Mouse (Mus musculus) limb, embryonic 12.5 days (tissue): ENCODE measurements around the gene Arid3a. TPM values are rescaled to one million over a fixed set of nuclear protein-coding genes. Genes with fewer than 3 reads are reported as not detected.
A peak's percentile ranks its signal among the peaks of the same experiment; 100 is the strongest.

Experiments
- ATAC-seq: fragments of 200-750 bp; cut with Nextera tagmentation; 2 replicates; pipeline ENCODE4 v1.8.0; 2017; ENCODE audit warnings: low read depth, moderate TSS enrichment; ENCODE audit not compliant: insufficient number of reproducible peaks, insufficient read depth, low FRiP score, low TSS enrichment
- H3K27ac ChIP-seq: fragments of 300-500 bp; sonication (generic); 2 replicates; pipeline ENCODE4 v1.5.1; 2016; ENCODE audit warnings: mild to moderate bottlenecking, moderate library complexity
- H3K27me3 ChIP-seq: fragments of 300-500 bp; sonication (generic); 2 replicates; pipeline ENCODE4 v1.6.1; 2016; ENCODE audit warnings: mild to moderate bottlenecking, moderate library complexity
- H3K36me3 ChIP-seq: fragments of 300-500 bp; sonication (generic); 2 replicates; pipeline ENCODE4 v1.6.1; 2016; ENCODE audit warnings: mild to moderate bottlenecking, moderate library complexity
- H3K4me1 ChIP-seq: fragments of 300-500 bp; sonication (generic); replicated peaks from 2 replicates; pipeline ENCODE4 v1.6.1; 2016
- H3K4me2 ChIP-seq: fragments of 300-500 bp; sonication (generic); 2 replicates; pipeline ENCODE4 v1.6.1; 2016; ENCODE audit warnings: mild to moderate bottlenecking, moderate library complexity
- H3K4me3 ChIP-seq: fragments of 300-500 bp; sonication (generic); replicated peaks from 2 replicates; pipeline ENCODE4 v1.5.1; 2016; ENCODE audit warnings: mild to moderate bottlenecking
- H3K9ac ChIP-seq: fragments of 300-500 bp; sonication (generic); replicated peaks from 2 replicates; pipeline ENCODE4 v1.6.1; 2016; ENCODE audit warnings: mild to moderate bottlenecking, moderate library complexity
- H3K9me3 ChIP-seq: fragments of 300-500 bp; sonication (generic); 2 replicates; pipeline ENCODE4 v1.6.1; 2016; ENCODE audit warnings: mild to moderate bottlenecking, moderate library complexity
- WGBS: fragments of 180-500 bp; shearing (Covaris S2); methylation state at CpG from one replicate; pipeline ENCODE4 v1.1.7; 2016; 5-methylcytosine and 5-hydroxymethylcytosine counted together
- polyA plus RNA-seq: library from polyadenylated mRNA; unstranded; fragments of >200 nt; fragmentation: Nextera tagmentation; extraction: Ambion mirVana; gene quantifications from 2 replicates; pipeline ENCODE4 v1.2.1, GENCODE M21; 2016

Arid3a gene
- polyA plus RNA-seq, 1 experiment from 2014 or later: 8.6 TPM

GRCm38 (mm10) chr10:79936911-79937441 is 10.1 kb downstream of the Arid3a start:
- H3K27me3 ChIP-seq: no peaks in the 10 kb centered on the region
- no peaks in the 10 kb centered on the region for H3K9me3 ChIP-seq
- ATAC-seq: no peak
- no peak overlapping the region for H3K4me2 ChIP-seq
- no peak overlapping the region for H3K4me3 ChIP-seq
- 81% methylated on average over 27 of the region's 27 CpGs for WGBS
- peaks cover 69% of the 10 kb centered on the region for H3K4me1 ChIP-seq
- no peak overlapping the region; the same call in 1 of the 2 replicates for H3K9ac ChIP-seq
- H3K36me3 ChIP-seq: peaks cover 95% of the 10 kb centered on the region
- H3K27ac ChIP-seq: peak overlapping the region; percentile 26

- no peak for ATAC-seq
- Histone ChIP-seq H3K27me3 (no peaks in the 10 kb centered on the region), H3K36me3 (peaks cover 92% of the 10 kb centered on the region), H3K9ac (no peak overlapping the region), H3K27ac (0 out of 2 replicates have a peak overlapping the region, but pooled peaks have one; percentile 35), H3K4me2 (no peak overlapping the region), H3K9me3 (no peaks in the 10 kb centered on the region), H3K4me3 (no peak overlapping the region), H3K4me1 (peaks cover 62% of the 10 kb centered on the region)
- 67% methylated on average over 11 of the region's 11 CpGs for WGBS
These were observed 11.1 kb downstream of the Arid3a start for GRCm38 (mm10) chr10:79937775-79938526.

- H3K27ac ChIP-seq: no peak overlapping the region
- no peak overlapping the region for H3K4me2 ChIP-seq
- no peak overlapping the region for H3K4me3 ChIP-seq
- ATAC-seq: no peak
- no peak overlapping the region for H3K9ac ChIP-seq
- WGBS: 53% methylated on average over 7 of the region's 7 CpGs
- H3K27me3 ChIP-seq: no peaks in the 10 kb centered on the region
- H3K36me3 ChIP-seq: peaks cover 76% of the 10 kb centered on the region
- no peaks in the 10 kb centered on the region for H3K9me3 ChIP-seq
- H3K4me1 ChIP-seq: peaks cover 63% of the 10 kb centered on the region
These were observed 13.9 kb downstream of the Arid3a start for GRCm38 (mm10) chr10:79940749-79941148.

- Histone ChIP-seq H3K4me3 (no peak overlapping the region), H3K27ac (peak overlapping the region; percentile 89; the same call in 1 of the 2 replicates), H3K4me1 (peaks cover 57% of the 10 kb centered on the region), H3K27me3 (no peaks in the 10 kb centered on the region), H3K4me2 (no peak overlapping the region), H3K9me3 (no peaks in the 10 kb centered on the region), H3K9ac (no peak overlapping the region), H3K36me3 (peaks cover 71% of the 10 kb centered on the region)
- no peak for ATAC-seq
- 97% methylated on average over 1 of the region's 1 CpGs for WGBS
These were observed 16.1 kb downstream of the Arid3a start for GRCm38 (mm10) chr10:79942988-79943387.

- ATAC-seq: no peak
- peak overlapping the region; percentile 89; the same call in 1 of the 2 replicates for H3K27ac ChIP-seq
- H3K4me2 ChIP-seq: no peak overlapping the region
- no peak overlapping the region for H3K4me3 ChIP-seq
- 0 out of 2 replicates have a peak overlapping the region, but pooled peaks have one; percentile 24 for H3K9ac ChIP-seq
- H3K9me3 ChIP-seq: no peaks in the 10 kb centered on the region
- peaks cover 53% of the 10 kb centered on the region for H3K4me1 ChIP-seq
- 65% methylated on average over 9 of the region's 9 CpGs for WGBS
- H3K27me3 ChIP-seq: no peaks in the 10 kb centered on the region
- H3K36me3 ChIP-seq: peaks cover 70% of the 10 kb centered on the region
These were observed 16.6 kb downstream of the Arid3a start for GRCm38 (mm10) chr10:79943471-79943901.

GRCm38 (mm10) chr10:79945507-79946234 is 18.8 kb downstream of the Arid3a start:
- ATAC-seq: no peak
- H3K27me3 ChIP-seq: no peaks in the 10 kb centered on the region
- peak overlapping the region; percentile 89 for H3K27ac ChIP-seq
- 13% methylated on average over 16 of the region's 16 CpGs for WGBS
- H3K9ac ChIP-seq: peak overlapping the region; percentile 46; the same call in 1 of the 2 replicates
- peak overlapping the region; percentile 27; the same call in 1 of the 2 replicates for H3K4me2 ChIP-seq
- H3K36me3 ChIP-seq: peaks cover 74% of the 10 kb centered on the region
- H3K4me1 ChIP-seq: peaks cover 43% of the 10 kb centered on the region
- H3K4me3 ChIP-seq: no peak overlapping the region
- H3K9me3 ChIP-seq: no peaks in the 10 kb centered on the region

- ATAC-seq: peak; percentile 37; the same call in 1 of the 2 replicates
- Histone ChIP-seq H3K4me1 (peaks cover 43% of the 10 kb centered on the region), H3K36me3 (peaks cover 74% of the 10 kb centered on the region), H3K9me3 (no peaks in the 10 kb centered on the region), H3K27ac (peak overlapping the region; percentile 89), H3K4me3 (no peak overlapping the region), H3K27me3 (no peaks in the 10 kb centered on the region), H3K9ac (peak overlapping the region; percentile 34; the same call in 1 of the 2 replicates), H3K4me2 (peak overlapping the region; percentile 24)
- WGBS: 16% methylated on average over 7 of the region's 7 CpGs
These were observed 20.0 kb downstream of the Arid3a start for GRCm38 (mm10) chr10:79946752-79947322.

- no peak overlapping the region for H3K4me2 ChIP-seq
- 70% methylated on average over 6 of the region's 6 CpGs for WGBS
These were observed 20.7 kb downstream of the Arid3a start for GRCm38 (mm10) chr10:79947502-79947901.

GRCm38 (mm10) chr10:79949873-79950272 is 23.0 kb downstream of the Arid3a start:
- H3K36me3 ChIP-seq: peaks cover 74% of the 10 kb centered on the region
- ATAC-seq: no peak
- H3K27me3 ChIP-seq: no peaks in the 10 kb centered on the region
- no peak overlapping the region for H3K9ac ChIP-seq
- H3K9me3 ChIP-seq: no peaks in the 10 kb centered on the region
- H3K4me3 ChIP-seq: no peak overlapping the region
- peaks cover 24% of the 10 kb centered on the region for H3K4me1 ChIP-seq
- H3K27ac ChIP-seq: no peak overlapping the region
- no peak overlapping the region for H3K4me2 ChIP-seq
- 86% methylated on average over 4 of the region's 4 CpGs for WGBS

More at GRCm38 (mm10) chr10:79947502-79947901, 20.7 kb downstream of the Arid3a start:
- Histone ChIP-seq H3K9me3 (no peaks in the 10 kb centered on the region), H3K9ac (no peak overlapping the region), H3K4me3 (no peak overlapping the region), H3K4me1 (peaks cover 43% of the 10 kb centered on the region), H3K36me3 (peaks cover 70% of the 10 kb centered on the region), H3K27me3 (no peaks in the 10 kb centered on the region), H3K27ac (peak overlapping the region; percentile 89; the same call in 1 of the 2 replicates)
- no peak for ATAC-seq

GRCm38 (mm10) chr10:79950661-79951060 is 23.8 kb downstream of the Arid3a start:
- Histone ChIP-seq H3K4me3 (no peak overlapping the region), H3K4me1 (peaks cover 23% of the 10 kb centered on the region), H3K9ac (no peak overlapping the region), H3K36me3 (peaks cover 69% of the 10 kb centered on the region), H3K27ac (no peak overlapping the region), H3K4me2 (no peak overlapping the region), H3K27me3 (no peaks in the 10 kb centered on the region), H3K9me3 (no peaks in the 10 kb centered on the region)
- no peak for ATAC-seq
- WGBS: 84% methylated on average over 18 of the region's 18 CpGs

- no peak for ATAC-seq
- H3K4me1 ChIP-seq: peaks cover 22% of the 10 kb centered on the region
- H3K27ac ChIP-seq: peak overlapping the region; percentile 69
- H3K9ac ChIP-seq: no peak overlapping the region
- H3K4me2 ChIP-seq: no peak overlapping the region
- no peak overlapping the region for H3K4me3 ChIP-seq
- peaks cover 44% of the 10 kb centered on the region for H3K36me3 ChIP-seq
- no peaks in the 10 kb centered on the region for H3K9me3 ChIP-seq
- no peaks in the 10 kb centered on the region for H3K27me3 ChIP-seq
- WGBS: 92% methylated on average over 6 of the region's 6 CpGs
These were observed 27.1 kb downstream of the Arid3a start for GRCm38 (mm10) chr10:79953946-79954345.
